Mouse (Mus musculus): ENCODE data around the gene Perm1. TPM values are rescaled to one million over a fixed set of nuclear protein-coding genes. Genes with fewer than 3 reads are reported as not detected.

The Perm1 gene
- under 1 TPM; 0.04 to 0.17 TPM for polyA plus RNA-seq (2012; fragmentation: generic; extraction: Trizol)

DNA sequence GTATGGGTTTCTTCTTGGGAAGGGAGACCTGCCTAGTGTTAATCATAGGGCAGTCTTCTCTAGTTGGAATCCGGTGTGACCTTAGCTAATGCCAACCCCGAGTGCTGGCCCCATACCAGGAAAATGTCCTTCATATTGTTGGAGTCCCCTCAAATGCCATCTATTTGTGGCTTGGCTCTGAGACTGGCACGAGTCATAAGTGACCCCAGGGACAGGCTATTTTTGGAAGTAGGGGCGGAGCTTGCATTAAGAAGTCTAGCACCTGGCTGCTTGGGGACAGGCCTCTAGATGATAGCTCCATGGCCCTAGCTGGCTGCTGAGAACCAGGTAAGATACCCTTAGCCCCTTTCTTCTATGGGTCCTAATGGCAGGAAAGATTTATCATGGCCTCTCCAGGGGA is at the start of gene Perm1:
Gene Perm1, plus strand, starts transcription at position 220 of the 400 bp plus-strand sequence.

DNA sequence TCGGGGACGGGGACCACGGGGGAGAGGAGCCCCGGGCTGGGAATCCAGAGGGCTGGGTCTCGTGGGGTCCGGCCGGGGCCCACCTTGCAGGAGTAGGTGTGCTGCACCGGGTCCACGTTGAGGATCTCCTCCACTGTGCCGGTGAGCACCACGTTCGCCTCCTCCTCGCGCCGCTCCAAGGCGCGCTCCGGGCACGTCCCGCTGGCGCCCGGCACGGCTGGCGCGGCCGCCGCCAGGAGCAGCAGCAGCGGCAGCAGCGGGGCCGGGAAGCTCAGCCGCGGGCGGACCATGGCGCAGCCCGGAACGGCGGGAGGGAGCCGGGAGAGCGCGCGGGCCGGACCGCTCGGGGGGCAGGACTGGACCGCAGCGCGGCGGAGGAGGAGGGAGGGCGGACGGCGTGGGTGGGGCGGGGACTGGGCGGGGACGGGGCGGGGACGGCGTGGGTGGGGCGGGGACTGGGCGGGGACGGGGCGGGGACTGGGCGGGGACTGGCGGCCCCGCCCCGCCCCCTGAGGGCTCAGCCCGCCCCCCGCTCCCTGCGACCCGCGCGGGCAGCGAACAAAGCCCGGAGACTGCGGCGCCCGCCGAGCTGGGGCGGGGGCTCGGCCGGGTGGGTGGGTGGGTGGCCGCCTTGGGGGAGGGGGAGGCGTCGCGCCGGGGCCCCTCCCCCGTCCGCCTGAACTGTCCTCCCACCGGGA is 18.4 kb upstream of the Perm1 start, which contains the start of gene Agrn:
Gene Agrn, minus strand, starts transcription at position 358 of the 698 bp plus-strand sequence.

DNA sequence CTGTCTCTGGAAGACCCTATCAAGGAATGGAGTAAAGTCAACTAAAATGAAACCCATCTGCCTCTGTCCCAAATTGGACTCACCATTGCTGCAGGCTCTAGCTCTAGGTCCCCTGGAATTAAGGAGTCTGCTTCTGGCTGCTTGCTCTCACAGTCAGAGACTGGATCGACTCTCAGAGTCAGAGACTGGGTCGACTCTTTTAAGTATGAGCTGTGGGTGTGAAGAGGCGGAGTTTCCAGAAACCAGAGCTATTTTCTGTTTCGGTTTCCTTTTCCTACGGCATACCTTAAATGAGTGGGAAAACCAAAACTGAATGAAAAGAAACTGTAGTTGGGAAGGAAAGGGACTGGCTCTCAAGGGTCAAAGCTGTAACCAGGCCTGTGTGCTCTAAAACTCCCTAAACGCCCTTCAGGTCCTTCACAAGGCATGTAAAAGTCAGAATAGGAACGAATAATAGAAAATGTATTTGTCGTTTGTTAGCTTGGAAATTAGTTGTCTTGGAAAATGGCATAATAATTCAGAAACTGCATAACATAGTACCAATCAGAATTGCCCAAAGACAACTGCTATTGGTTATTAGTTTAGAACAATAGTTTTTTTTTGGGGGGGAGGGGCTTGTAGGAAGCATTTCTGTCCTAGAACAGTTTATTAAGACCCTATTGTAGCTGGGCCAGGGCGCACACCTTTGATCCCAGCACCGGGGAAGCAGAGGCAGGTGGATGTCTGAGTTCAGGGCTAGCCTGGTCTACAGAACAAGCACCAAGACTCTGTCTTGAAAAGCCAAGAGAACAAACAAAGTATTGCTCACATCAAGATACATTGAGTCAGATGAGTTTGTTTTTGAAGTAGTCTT is 14.8 kb upstream of the Perm1 start, which contains the start of gene Isg15:
Gene Isg15, minus strand, starts transcription at position 196 of the 853 bp plus-strand sequence.

DNA sequence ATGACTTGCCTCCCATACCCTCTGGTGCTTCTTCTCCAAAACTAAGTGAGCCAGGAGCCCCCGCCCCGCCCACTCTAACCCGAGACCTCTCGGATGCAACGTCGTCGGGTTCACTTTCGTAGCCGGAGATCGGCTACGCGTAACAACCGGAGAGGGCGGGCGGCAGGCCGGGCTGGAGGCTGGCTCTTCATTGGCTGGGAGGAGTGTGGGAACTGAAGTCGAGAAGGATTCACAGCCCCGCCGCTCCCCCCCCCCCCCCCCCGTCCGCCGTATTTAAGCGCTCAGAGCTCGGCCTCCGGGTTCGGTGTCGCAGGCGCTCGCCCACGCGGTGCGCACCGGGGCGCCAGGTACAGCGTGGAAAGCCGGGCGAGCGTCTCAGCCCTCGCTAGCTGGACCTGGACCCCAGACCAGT is 12.7 kb upstream of the Perm1 start, which contains the start of gene AW011738:
Gene AW011738, plus strand, starts transcription at position 304 of the 412 bp plus-strand sequence.

DNA sequence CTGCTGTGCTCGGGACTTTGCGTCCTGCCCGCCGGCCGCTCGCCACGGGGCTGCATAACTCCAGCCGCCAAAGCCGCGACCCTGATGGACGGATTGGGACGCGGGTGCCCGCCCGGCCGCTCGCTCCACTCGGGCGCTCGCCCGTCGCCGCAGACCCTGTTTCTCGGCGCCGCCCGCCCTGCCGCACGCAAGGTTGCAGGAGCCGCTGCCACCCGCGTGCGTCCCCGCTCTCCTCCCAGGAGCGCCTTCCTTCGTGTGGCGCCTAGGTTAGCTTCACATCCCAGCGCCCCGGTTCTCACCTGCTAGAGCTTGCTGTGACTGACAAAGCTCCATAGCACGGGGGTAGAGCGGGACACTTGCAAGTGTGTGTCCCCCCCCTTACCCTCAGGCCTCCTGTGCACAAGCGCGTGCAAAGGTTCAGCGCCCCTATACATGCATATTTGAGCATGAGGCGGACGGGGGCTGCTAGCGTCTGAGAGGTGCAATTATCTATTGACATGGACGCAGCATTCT is 19.1 kb downstream of the Perm1 start, which contains the start of gene Plekhn1:
Gene Plekhn1, minus strand, starts transcription at position 157 of the 513 bp plus-strand sequence.

DNA sequence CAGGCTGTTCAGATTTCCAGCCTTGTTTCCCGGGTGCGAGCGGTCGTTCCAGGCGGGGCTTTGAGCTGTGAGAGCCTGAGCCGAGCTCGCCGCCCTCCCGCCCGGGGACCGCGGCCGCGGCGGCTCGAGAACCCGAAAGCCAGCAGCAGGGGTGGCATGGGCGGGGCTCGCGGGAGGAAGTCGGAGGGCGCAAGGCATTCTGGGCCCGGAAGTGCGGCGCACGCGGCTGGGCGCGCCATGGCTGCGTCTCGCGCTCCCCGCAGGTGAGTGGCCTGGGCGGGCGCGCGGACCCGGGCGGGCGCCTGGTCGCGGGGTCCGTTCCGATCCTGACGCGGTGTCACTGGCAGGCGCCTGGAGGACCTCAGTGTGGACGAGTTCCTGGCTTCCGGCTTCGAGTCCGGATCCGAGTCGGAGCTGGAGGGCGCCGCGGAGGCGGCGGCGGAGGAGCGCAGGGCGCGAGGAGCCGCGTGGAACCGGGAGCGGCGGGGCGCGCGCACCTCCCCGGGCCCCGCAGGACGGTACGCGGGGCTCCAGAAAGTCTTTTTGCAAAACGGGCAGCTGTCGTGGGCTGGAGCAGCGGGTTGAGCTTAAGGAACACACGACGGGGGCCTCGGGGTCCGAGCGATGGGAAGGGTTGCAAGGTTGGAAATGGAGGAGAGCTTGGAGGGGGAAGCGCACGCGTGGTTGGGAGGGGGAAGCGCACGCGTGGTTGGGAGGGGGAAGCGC is 20.3 kb downstream of the Perm1 start, which contains the start of gene Noc2l:
Gene Noc2l, plus strand, starts transcription at position 203 of the 726 bp plus-strand sequence.

DNA sequence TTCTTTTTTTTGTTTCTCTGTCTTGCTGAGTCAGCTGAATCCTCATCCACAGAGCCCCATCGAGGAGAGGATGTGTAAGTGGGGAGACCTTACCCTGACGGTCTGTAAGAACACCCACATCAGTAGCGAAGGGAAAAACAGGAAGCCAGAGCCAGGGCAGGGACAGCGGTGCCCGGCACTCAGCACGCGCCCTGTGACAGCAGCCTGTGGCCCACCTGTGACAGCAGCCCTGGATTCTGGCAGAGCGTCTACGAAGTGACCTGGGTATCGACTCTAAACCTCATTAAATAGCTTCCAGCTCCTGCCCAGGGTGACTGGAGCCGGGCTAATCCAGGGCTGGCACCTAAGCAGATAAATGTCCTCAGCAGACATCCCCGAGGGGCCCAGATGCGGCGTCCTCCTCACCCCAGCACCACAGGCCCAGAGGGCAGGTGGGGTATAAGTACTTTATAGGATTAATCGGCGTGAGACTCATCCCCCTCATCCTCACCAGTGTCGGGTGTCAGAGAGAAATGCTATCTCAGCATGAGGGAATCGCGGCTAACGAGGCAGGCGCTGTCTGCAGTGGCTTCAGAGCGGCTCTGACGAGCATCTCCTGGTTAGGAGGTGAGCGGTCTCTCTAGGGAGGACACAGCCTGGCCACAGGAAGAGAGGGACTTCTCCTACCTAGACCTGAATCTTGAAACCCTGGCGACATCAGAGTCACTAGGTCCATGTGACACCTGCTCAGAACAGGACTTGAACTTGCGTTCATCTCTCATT is 39.6 kb downstream of the Perm1 start, which contains the start of gene Samd11:
Gene Samd11, minus strand, starts transcription at position 580 of the 762 bp plus-strand sequence.

Other genes starting within 250 kb of the Perm1 start
- 1 to 10 TPM; 1.9 to 4.3 TPM for gene B3galt6, start 223.2 kb upstream of the Perm1 start, polyA plus RNA-seq (2012; fragmentation: generic; extraction: Trizol)
- gene Sdf4, start 223.0 kb upstream of the Perm1 start, polyA plus RNA-seq (2012; fragmentation: generic; extraction: Trizol): 100 to 1,000 TPM; 121 to 177 TPM
- 1 to 10 TPM in 1 of 2 experiments, under 1 TPM in 1; 0.16 to 1.3 TPM for gene Tnfrsf4, start 202.0 kb upstream of the Perm1 start, polyA plus RNA-seq (2012; fragmentation: generic; extraction: Trizol)
- gene Tnfrsf18, start 189.7 kb upstream of the Perm1 start, polyA plus RNA-seq (2012; fragmentation: generic; extraction: Trizol): 1 to 10 TPM in 1 of 2 experiments, under 1 TPM in 1; 0.08 to 1.6 TPM
- gene Ttll10, start 156.5 kb upstream of the Perm1 start, polyA plus RNA-seq (2012; fragmentation: generic; extraction: Trizol): under 1 TPM in 1 of 2 experiments, not detected in 1; 0.08 TPM
- gene 9430015G10Rik, start 105.9 kb upstream of the Perm1 start, polyA plus RNA-seq (2012; fragmentation: generic; extraction: Trizol): 10 to 100 TPM in 1 of 2 experiments, 1 to 10 TPM in 1; 5.3 to 22.4 TPM
- gene Rnf223, start 85.4 kb upstream of the Perm1 start, polyA plus RNA-seq (2012; fragmentation: generic; extraction: Trizol): under 1 TPM; 0.07 to 0.42 TPM
- 10 to 100 TPM in 1 of 2 experiments, 1 to 10 TPM in 1; 2.6 to 26.9 TPM for gene Agrn, start 18.4 kb upstream of the Perm1 start, polyA plus RNA-seq (2012; fragmentation: generic; extraction: Trizol)
- 10 to 100 TPM in 1 of 2 experiments, 1 to 10 TPM in 1; 1.3 to 22.7 TPM for gene Isg15, start 15.1 kb upstream of the Perm1 start, polyA plus RNA-seq (2012; fragmentation: generic; extraction: Trizol)
- under 1 TPM in 1 of 2 experiments, not detected in 1; 0.05 TPM for gene AW011738, start 12.6 kb upstream of the Perm1 start, polyA plus RNA-seq (2012; fragmentation: generic; extraction: Trizol)
- 10 to 100 TPM in 1 of 2 experiments, 1 to 10 TPM in 1; 4.8 to 12.4 TPM for gene Plekhn1, start 19.0 kb downstream of the Perm1 start, polyA plus RNA-seq (2012; fragmentation: generic; extraction: Trizol)
- 10 to 100 TPM; 23.0 to 82.0 TPM for gene Noc2l, start 20.1 kb downstream of the Perm1 start, polyA plus RNA-seq (2012; fragmentation: generic; extraction: Trizol)
- under 1 TPM; 0.02 to 0.05 TPM for gene Samd11, start 39.8 kb downstream of the Perm1 start, polyA plus RNA-seq (2012; fragmentation: generic; extraction: Trizol)
- not detected for gene Vmn2r-ps159, start 115.2 kb downstream of the Perm1 start, polyA plus RNA-seq (2012; fragmentation: generic; extraction: Trizol)